ENCODE assay signal across 19 mouse cellular contexts in genomic region chr7:28476191-28476590, GRCm38 (mm10). TPM values are rescaled to one million over a fixed set of nuclear protein-coding genes. Genes with fewer than 3 reads are reported as not detected.
"Had no signal": no experiment of that assay in that cellular context is flagged by ENCODE, and none has a peak within 500 bp of the region (broad histone marks: within the 10 kb centered on the region; RNA-seq: fewer than 3 reads in every experiment).

No protein-coding gene starts in this region.

- DNase-seq: kidney, adult 8-10 months; kidney, postnatal 14 days; left cerebral cortex, postnatal 4 days; lung, adult 18-20 months; lung, postnatal 10 days; right cerebral cortex, postnatal 14 days; thymus, postnatal 4 days had no signal

- H3K27me3 ChIP-seq: limb, embryonic 13.5 days; midbrain, embryonic 13.5 days had no signal

- H3K4me1 ChIP-seq: midbrain, embryonic 13.5 days; neural tube, embryonic 13.5 days had no signal

- H3K27ac ChIP-seq: limb, embryonic 13.5 days; midbrain, embryonic 13.5 days; neural tube, embryonic 13.5 days had no signal

- H3K9ac ChIP-seq: limb, embryonic 13.5 days; midbrain, embryonic 13.5 days; neural tube, embryonic 13.5 days had no signal

- H3K4me3 ChIP-seq: limb, embryonic 13.5 days; midbrain, embryonic 13.5 days; neural tube, embryonic 13.5 days had no signal

- H3K4me2 ChIP-seq: limb, embryonic 13.5 days; midbrain, embryonic 13.5 days; neural tube, embryonic 13.5 days had no signal

- H3K9me3 ChIP-seq: limb, embryonic 13.5 days; midbrain, embryonic 13.5 days; neural tube, embryonic 13.5 days had no signal

- ATAC-seq: midbrain, embryonic 13.5 days had no signal

- H3K36me3 ChIP-seq: limb, embryonic 13.5 days; midbrain, embryonic 13.5 days; neural tube, embryonic 13.5 days had no signal

RNA-seq across cellular contexts. Expression of gene Ifnl2, which starts 34.1 kb away (rescaled TPM):
- total RNA-seq: layer of hippocampus, adult 8-10 months; layer of hippocampus, postnatal 14 days; left cerebral cortex, adult 18-20 months; left cerebral cortex, postnatal 10 days; left cerebral cortex, postnatal 4 days; liver, adult 2 months; megakaryocyte-erythroid progenitor cell, adult 5-6 weeks had no signal
- polyA plus RNA-seq: intestine, embryonic 14.5 days; large intestine, adult 2 months; limb, embryonic 13.5 days; liver, adult 2 months; midbrain, embryonic 13.5 days; neural tube, embryonic 13.5 days; stomach, embryonic 16.5 days had no signal

RNA-seq across cellular contexts. Expression of gene Ifnl3, which starts 46.4 kb away (rescaled TPM):
- total RNA-seq: layer of hippocampus, adult 8-10 months; layer of hippocampus, postnatal 14 days; left cerebral cortex, adult 18-20 months; left cerebral cortex, postnatal 10 days; left cerebral cortex, postnatal 4 days; liver, adult 2 months; megakaryocyte-erythroid progenitor cell, adult 5-6 weeks had no signal
- polyA plus RNA-seq: intestine, embryonic 14.5 days; large intestine, adult 2 months; limb, embryonic 13.5 days; liver, adult 2 months; midbrain, embryonic 13.5 days; neural tube, embryonic 13.5 days; stomach, embryonic 16.5 days had no signal
